Mouse (Mus musculus): Measurements from ENCODE around the gene Trim14. TPM values are rescaled to one million over a fixed set of nuclear protein-coding genes. Genes with fewer than 3 reads are reported as not detected.

The Trim14 gene
- polyA plus RNA-seq, 1 experiment = 12.7 TPM

- 10% methylated on average over 29 of the region's 29 CpGs for WGBS
- no peak for DNase-seq (ENCODE audit: low read depth, low spot score)
These were observed 1.8 kb downstream of the Trim14 start for GRCm38 (mm10) chr4:46533934-46534720.

- no peak for DNase-seq (ENCODE audit: low read depth, low spot score)
- 93% methylated on average over 7 of the region's 7 CpGs for WGBS
These were observed 3.0 kb downstream of the Trim14 start for GRCm38 (mm10) chr4:46532926-46533325.

- WGBS = 82% methylated on average over 2 of the region's 2 CpGs
- no peak for DNase-seq (ENCODE audit: low read depth, low spot score)
These were observed 3.4 kb downstream of the Trim14 start for GRCm38 (mm10) chr4:46532511-46532910.

GRCm38 (mm10) chr4:46529722-46530121 is 6.2 kb downstream of the Trim14 start:
- 32% methylated on average over 7 of the region's 7 CpGs for WGBS
- no peak for DNase-seq (ENCODE audit: low read depth, low spot score)

- WGBS = 1% methylated on average over 7 of the region's 7 CpGs
- DNase-seq (ENCODE audit: low read depth, low spot score) = no peak
These were observed 8.4 kb downstream of the Trim14 start for GRCm38 (mm10) chr4:46527558-46527926.

- 40% methylated on average over 17 of the region's 17 CpGs for WGBS
- DNase-seq (ENCODE audit: low read depth, low spot score) = no peak
These were observed 9.0 kb downstream of the Trim14 start for GRCm38 (mm10) chr4:46526798-46527557.

GRCm38 (mm10) chr4:46526226-46526625 is 9.7 kb downstream of the Trim14 start:
- DNase-seq (ENCODE audit: low read depth, low spot score) = no peak
- WGBS = 72% methylated on average over 3 of the region's 3 CpGs

GRCm38 (mm10) chr4:46523324-46523723 is 12.6 kb downstream of the Trim14 start:
- DNase-seq (ENCODE audit: low read depth, low spot score) = peak; percentile 44
- WGBS = 32% methylated on average over 4 of the region's 4 CpGs

- DNase-seq (ENCODE audit: low read depth, low spot score) = no peak
- WGBS = 84% methylated on average over 10 of the region's 10 CpGs
These were observed 14.5 kb downstream of the Trim14 start for GRCm38 (mm10) chr4:46521457-46521856.

GRCm38 (mm10) chr4:46520491-46520890 is 15.4 kb downstream of the Trim14 start:
- DNase-seq (ENCODE audit: low read depth, low spot score) = no peak
- 90% methylated on average over 2 of the region's 2 CpGs for WGBS

GRCm38 (mm10) chr4:46507736-46508460 is 28.0 kb downstream of the Trim14 start:
- WGBS = 9% methylated on average over 16 of the region's 16 CpGs
- no peak for DNase-seq (ENCODE audit: low read depth, low spot score)

GRCm38 (mm10) chr4:46506801-46507610 is 28.9 kb downstream of the Trim14 start:
- DNase-seq (ENCODE audit: low read depth, low spot score) = no peak

GRCm38 (mm10) chr4:46505361-46506057 is 30.4 kb downstream of the Trim14 start:
- DNase-seq (ENCODE audit: low read depth, low spot score) = no peak
- 47% methylated on average over 8 of the region's 8 CpGs for WGBS

More at GRCm38 (mm10) chr4:46506801-46507610, 28.9 kb downstream of the Trim14 start:
- WGBS = 2% methylated on average over 81 of the region's 94 CpGs

- WGBS = 68% methylated on average over 3 of the region's 3 CpGs
- DNase-seq (ENCODE audit: low read depth, low spot score) = no peak
These were observed 32.1 kb downstream of the Trim14 start for GRCm38 (mm10) chr4:46503881-46504280.

- DNase-seq (ENCODE audit: low read depth, low spot score) = no peak
- WGBS = 75% methylated on average over 16 of the region's 16 CpGs
These were observed 33.1 kb downstream of the Trim14 start for GRCm38 (mm10) chr4:46502606-46503502.

- DNase-seq (ENCODE audit: low read depth, low spot score) = no peak
- WGBS = 11% methylated on average over 4 of the region's 4 CpGs
These were observed 37.0 kb downstream of the Trim14 start for GRCm38 (mm10) chr4:46498976-46499375.

- WGBS = 65% methylated on average over 3 of the region's 3 CpGs
- DNase-seq (ENCODE audit: low read depth, low spot score) = no peak
These were observed 37.4 kb downstream of the Trim14 start for GRCm38 (mm10) chr4:46498511-46498910.

Data from large intestine, adult 2 months (tissue).